Mouse (Mus musculus): ENCODE measurements around the gene Cobll1. TPM values are rescaled to one million over a fixed set of nuclear protein-coding genes. Genes with fewer than 3 reads are reported as not detected.
"Not testable (repeated sequence)": the region's sequence is repeated elsewhere in the genome, so short reads cannot be mapped to it uniquely, and the experiment has no call there.

Cobll1 gene
- polyA plus RNA-seq, 1 experiment from 2014 or later, result 14.2 TPM

DNA sequence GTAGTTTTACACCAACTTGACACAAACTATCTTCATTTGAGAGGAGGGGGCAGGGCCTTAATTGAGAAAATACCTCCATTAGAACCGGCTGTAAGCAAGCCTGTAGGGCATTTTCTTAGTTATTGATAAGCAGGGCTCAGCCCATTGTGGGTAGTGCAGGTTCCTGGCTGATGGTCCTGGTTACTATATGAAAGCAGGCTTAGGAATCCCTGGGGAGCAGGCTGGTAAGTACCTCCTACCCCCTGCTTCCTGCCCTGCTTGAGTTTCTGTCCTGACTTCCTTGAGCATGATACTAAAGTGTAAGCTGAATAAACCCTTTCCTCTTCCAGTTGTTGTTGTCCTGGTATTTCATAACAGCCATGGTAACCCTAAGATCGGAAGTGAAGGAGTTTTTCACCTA is 34.7 kb upstream of the Cobll1 start:
- H3K9me3 ChIP-seq (ENCODE audit: control insufficient read depth), result no peaks in the 10 kb centered on the region
- no peak for ATAC-seq
- no peaks in the 10 kb centered on the region for H3K36me3 ChIP-seq (ENCODE audit: control insufficient read depth, insufficient read depth)
- no peak overlapping the region for H3K27ac ChIP-seq (ENCODE audit: low read depth, low read length)
- H3K4me2 ChIP-seq (replicated peaks; ENCODE audit: low read depth), result no peak overlapping the region
- H3K27me3 ChIP-seq (replicated peaks; ENCODE audit: control insufficient read depth, insufficient read depth, low read length), result no peaks in the 10 kb centered on the region
- no peak overlapping the region for H3K9ac ChIP-seq (ENCODE audit: low read depth, low read length)
- no peak for TF ChIP-seq CTCF (IDR thresholded peaks at IDR 0.05; ENCODE audit: low read depth)
- WGBS, result 70% methylated on average over 2 of the region's 2 CpGs
- no peaks in the 10 kb centered on the region for H3K4me1 ChIP-seq (replicated peaks; ENCODE audit: control insufficient read depth, insufficient read depth, low read length)
- no peak overlapping the region for H3K4me3 ChIP-seq (ENCODE audit: low read depth, low read length)

GRCm38 (mm10) chr2:65268731-65269130 is 29.5 kb upstream of the Cobll1 start:
- WGBS, result 94% methylated on average over 6 of the region's 6 CpGs
- Histone ChIP-seq H3K9ac (ENCODE audit: low read depth, low read length) (no peak overlapping the region), H3K36me3 (ENCODE audit: control insufficient read depth, insufficient read depth) (no peaks in the 10 kb centered on the region), H3K4me1 (replicated peaks; ENCODE audit: control insufficient read depth, insufficient read depth, low read length) (no peaks in the 10 kb centered on the region), H3K27me3 (replicated peaks; ENCODE audit: control insufficient read depth, insufficient read depth, low read length) (no peaks in the 10 kb centered on the region), H3K4me2 (replicated peaks; ENCODE audit: low read depth) (no peak overlapping the region), H3K27ac (ENCODE audit: low read depth, low read length) (no peak overlapping the region), H3K9me3 (ENCODE audit: control insufficient read depth) (no peaks in the 10 kb centered on the region), H3K4me3 (ENCODE audit: low read depth, low read length) (no peak overlapping the region)
- no peak for TF ChIP-seq CTCF (IDR thresholded peaks at IDR 0.05; ENCODE audit: low read depth)
- no peak for ATAC-seq

DNA sequence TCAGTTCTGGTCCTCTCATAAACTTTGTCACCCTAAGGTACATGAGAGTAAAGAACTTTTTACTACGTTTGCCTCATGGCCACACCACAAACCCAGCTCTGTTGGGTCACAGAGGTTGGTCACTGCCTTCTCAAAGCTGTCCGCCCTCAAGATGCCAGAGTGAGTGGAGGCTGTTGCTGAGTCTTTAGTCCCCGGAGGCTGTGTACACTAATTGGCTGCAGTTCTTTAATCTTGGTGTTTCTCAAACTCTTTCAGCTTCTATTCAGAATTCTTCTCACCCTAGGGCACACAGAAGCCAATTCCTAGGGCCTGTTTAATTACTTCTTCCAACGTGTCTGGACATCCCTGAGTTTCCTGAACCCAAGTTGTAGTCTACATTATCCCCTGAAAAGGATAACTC is 28.6 kb upstream of the Cobll1 start:
- TF ChIP-seq CTCF (IDR thresholded peaks at IDR 0.05; ENCODE audit: low read depth), result no peak
- WGBS, result 64% methylated on average over 4 of the region's 4 CpGs

GRCm38 (mm10) chr2:65266576-65267299 is 27.5 kb upstream of the Cobll1 start:
- Histone ChIP-seq H3K4me2 (replicated peaks; ENCODE audit: low read depth) (no peak overlapping the region), H3K27me3 (replicated peaks; ENCODE audit: control insufficient read depth, insufficient read depth, low read length) (no peaks in the 10 kb centered on the region), H3K4me1 (replicated peaks; ENCODE audit: control insufficient read depth, insufficient read depth, low read length) (no peaks in the 10 kb centered on the region), H3K9me3 (ENCODE audit: control insufficient read depth) (no peaks in the 10 kb centered on the region), H3K9ac (ENCODE audit: low read depth, low read length) (no peak overlapping the region), H3K36me3 (ENCODE audit: control insufficient read depth, insufficient read depth) (no peaks in the 10 kb centered on the region), H3K27ac (ENCODE audit: low read depth, low read length) (no peak overlapping the region), H3K4me3 (ENCODE audit: low read depth, low read length) (no peak overlapping the region)
- ATAC-seq, result no peak
- WGBS, result 87% methylated on average over 5 of the region's 5 CpGs
- TF ChIP-seq CTCF (IDR thresholded peaks at IDR 0.05; ENCODE audit: low read depth), result no peak

More for the DNA sequence above, 28.6 kb upstream of the Cobll1 start:
- no peaks in the 10 kb centered on the region for H3K4me1 ChIP-seq (replicated peaks; ENCODE audit: control insufficient read depth, insufficient read depth, low read length)
- H3K27me3 ChIP-seq (replicated peaks; ENCODE audit: control insufficient read depth, insufficient read depth, low read length), result no peaks in the 10 kb centered on the region
- ATAC-seq, result no peak
- no peak overlapping the region for H3K27ac ChIP-seq (ENCODE audit: low read depth, low read length)
- H3K9me3 ChIP-seq (ENCODE audit: control insufficient read depth), result no peaks in the 10 kb centered on the region
- H3K9ac ChIP-seq (ENCODE audit: low read depth, low read length), result no peak overlapping the region
- no peak overlapping the region for H3K4me3 ChIP-seq (ENCODE audit: low read depth, low read length)
- H3K36me3 ChIP-seq (ENCODE audit: control insufficient read depth, insufficient read depth), result no peaks in the 10 kb centered on the region
- no peak overlapping the region for H3K4me2 ChIP-seq (replicated peaks; ENCODE audit: low read depth)

GRCm38 (mm10) chr2:65262251-65262650 is 23.0 kb upstream of the Cobll1 start:
- Histone ChIP-seq H3K36me3 (ENCODE audit: control insufficient read depth, insufficient read depth) (no peaks in the 10 kb centered on the region), H3K4me2 (replicated peaks; ENCODE audit: low read depth) (no peak overlapping the region), H3K27me3 (replicated peaks; ENCODE audit: control insufficient read depth, insufficient read depth, low read length) (no peaks in the 10 kb centered on the region), H3K4me3 (ENCODE audit: low read depth, low read length) (no peak overlapping the region), H3K9ac (ENCODE audit: low read depth, low read length) (no peak overlapping the region), H3K4me1 (replicated peaks; ENCODE audit: control insufficient read depth, insufficient read depth, low read length) (no peaks in the 10 kb centered on the region), H3K9me3 (ENCODE audit: control insufficient read depth) (no peaks in the 10 kb centered on the region), H3K27ac (ENCODE audit: low read depth, low read length) (no peak overlapping the region)
- WGBS, result 59% methylated on average over 4 of the region's 4 CpGs
- 0 out of 2 replicates have a peak, but pooled peaks have one; percentile 4 for TF ChIP-seq CTCF (IDR thresholded peaks at IDR 0.05; ENCODE audit: low read depth)
- ATAC-seq, result no peak

- 54% methylated on average over 6 of the region's 6 CpGs for WGBS
- H3K27me3 ChIP-seq (replicated peaks; ENCODE audit: control insufficient read depth, insufficient read depth, low read length); H3K4me2 ChIP-seq (replicated peaks; ENCODE audit: low read depth); ATAC-seq; H3K27ac ChIP-seq (ENCODE audit: low read depth, low read length); H3K36me3 ChIP-seq (ENCODE audit: control insufficient read depth, insufficient read depth); H3K4me3 ChIP-seq (ENCODE audit: low read depth, low read length); H3K9me3 ChIP-seq (ENCODE audit: control insufficient read depth); H3K4me1 ChIP-seq (replicated peaks; ENCODE audit: control insufficient read depth, insufficient read depth, low read length); H3K9ac ChIP-seq (ENCODE audit: low read depth, low read length): not testable (repeated sequence)
Observed at GRCm38 (mm10) chr2:65260828-65261227, 21.6 kb upstream of the Cobll1 start.
